Comparison of ENCODE assay signal across 16 mouse cellular contexts in genomic region chr4:65354580-65354979, GRCm38 (mm10).
DNase-seq lines count a peak whose midpoint lies in the region; TF ChIP-seq lines count a peak whose summit lies in the region.
"Had no signal": no experiment of that assay in that cellular context is flagged by ENCODE, and none has a peak within 500 bp of the region (broad histone marks: within the 10 kb centered on the region; RNA-seq: fewer than 3 reads in every experiment).

No protein-coding gene starts in this region.

- no peak overlapping the region for H3K4me3 ChIP-seq in layer of hippocampus, adult 2 months
- H3K4me3 ChIP-seq: embryonic facial prominence, embryonic 12.5 days; heart, embryonic 13.5 days; hindbrain, embryonic 15.5 days; limb, embryonic 13.5 days; liver, embryonic 15.5 days; stomach, embryonic 15.5 days had no signal

- no peak overlapping the region for H3K27ac ChIP-seq in layer of hippocampus, adult 2 months
- H3K27ac ChIP-seq: embryonic facial prominence, embryonic 12.5 days; heart, embryonic 13.5 days; hindbrain, embryonic 15.5 days; limb, embryonic 13.5 days; liver, embryonic 15.5 days; stomach, embryonic 15.5 days had no signal

- no peak for TF ChIP-seq CTCF in layer of hippocampus, adult 2 months (conservative IDR thresholded peaks at IDR 0.05)

- intact Hi-C loops in left cerebral cortex, postnatal 4 days (cut with DNase I), result no loop called here

- DNase-seq in gastrocnemius, adult 18-20 months (ENCODE audit: low spot score), result peak; percentile 7
- DNase-seq in gastrocnemius, adult 8-10 months (ENCODE audit: low spot score in 2 of 2), result no peak
- DNase-seq in left cerebral cortex, postnatal 4 days, result peak; percentile 9
- DNase-seq in left cerebral cortex, adult 8-10 months (ENCODE audit: low spot score in 2 of 2), result no peak
- peak; percentile 53 for DNase-seq in fibroblast of lung, adult 2 months (ENCODE audit: low read depth)
- peak; percentile 7 for DNase-seq in heart, postnatal 4 days
- no peak for DNase-seq in layer of hippocampus, postnatal 36 days
- no peak for DNase-seq in layer of hippocampus, adult 2 months (ENCODE audit: low spot score in 2 of 2)
- DNase-seq: cerebellum, adult 11-12 months; thymus, adult 2 months had no signal

Comparison
In these comparisons a context has a peak if more than half of its experiments do, and no peak if none do; other contexts are left out.
1. DNase-seq: peak in gastrocnemius, adult 18-20 months (single experiment), left cerebral cortex, postnatal 4 days (single experiment), fibroblast of lung, adult 2 months (single experiment) and heart, postnatal 4 days (single experiment); none in gastrocnemius, adult 8-10 months (0 of 2), left cerebral cortex, adult 8-10 months (0 of 2), layer of hippocampus, postnatal 36 days (0 of 2) and layer of hippocampus, adult 2 months (0 of 2).